Mouse (Mus musculus) heart, embryonic 16.5 days (tissue): ENCODE measurements around the gene 9930021J03Rik. TPM values are rescaled to one million over a fixed set of nuclear protein-coding genes. Genes with fewer than 3 reads are reported as not detected.

Source experiments
- ATAC-seq: fragments of 200-750 bp; cut with Nextera tagmentation; replicated peaks from 2 replicates; pipeline ENCODE4 v1.8.0; 2017; ENCODE audit warnings: moderate number of reproducible peaks; ENCODE audit not compliant: insufficient read depth, low FRiP score; ENCODE audit errors: extremely low read depth
- H3K27ac ChIP-seq: fragments of 300-500 bp; sonication (generic); 2 replicates; pipeline ENCODE4 v1.5.1; 2014; ENCODE audit warnings: mild to moderate bottlenecking, low read length, control low read depth, moderate library complexity
- H3K27me3 ChIP-seq: fragments of 300-500 bp; sonication (generic); 2 replicates; pipeline ENCODE4 v1.6.1; 2014; ENCODE audit warnings: low read length, mixed read lengths; ENCODE audit not compliant: control insufficient read depth, insufficient read depth
- H3K36me3 ChIP-seq: fragments of 300-500 bp; sonication (generic); 2 replicates; pipeline ENCODE4 v1.6.1; 2014; ENCODE audit not compliant: control insufficient read depth, insufficient read depth
- H3K4me1 ChIP-seq: fragments of 300-500 bp; sonication (generic); 2 replicates; pipeline ENCODE4 v1.6.1; 2014; ENCODE audit warnings: low read length, mixed read lengths; ENCODE audit not compliant: control insufficient read depth, insufficient read depth
- H3K4me2 ChIP-seq: fragments of 300-500 bp; sonication (generic); 2 replicates; pipeline ENCODE4 v1.6.1; 2014; ENCODE audit warnings: low read depth, mild to moderate bottlenecking, control low read depth, low read length
- H3K4me3 ChIP-seq: fragments of 300-500 bp; sonication (generic); 2 replicates; pipeline ENCODE4 v1.5.1; 2014; ENCODE audit warnings: mild to moderate bottlenecking, control low read depth, low read length
- H3K9ac ChIP-seq: fragments of 300-500 bp; sonication (generic); 2 replicates; pipeline ENCODE4 v1.6.1; 2014; ENCODE audit warnings: low read length, control low read depth
- H3K9me3 ChIP-seq: fragments of 300-500 bp; sonication (generic); replicated peaks from 2 replicates; pipeline ENCODE4 v1.6.1; 2016; ENCODE audit warnings: low read length; ENCODE audit not compliant: control insufficient read depth
- WGBS: fragments of 180-500 bp; shearing (Covaris S2); extraction: QIAGEN DNeasy Blood & Tissue Kit; methylation state at CpG from one replicate; pipeline ENCODE4 v1.1.7; 2014; 5-methylcytosine and 5-hydroxymethylcytosine counted together
- polyA plus RNA-seq: library from polyadenylated mRNA; unstranded; fragments of >200 nt; fragmentation: Nextera tagmentation; extraction: Ambion mirVana; gene quantifications from 2 replicates; pipeline ENCODE4 v1.2.1, GENCODE M21; 2015

The 9930021J03Rik gene
- polyA plus RNA-seq, 1 experiment from 2014 or later, result 2.8 TPM

DNA sequence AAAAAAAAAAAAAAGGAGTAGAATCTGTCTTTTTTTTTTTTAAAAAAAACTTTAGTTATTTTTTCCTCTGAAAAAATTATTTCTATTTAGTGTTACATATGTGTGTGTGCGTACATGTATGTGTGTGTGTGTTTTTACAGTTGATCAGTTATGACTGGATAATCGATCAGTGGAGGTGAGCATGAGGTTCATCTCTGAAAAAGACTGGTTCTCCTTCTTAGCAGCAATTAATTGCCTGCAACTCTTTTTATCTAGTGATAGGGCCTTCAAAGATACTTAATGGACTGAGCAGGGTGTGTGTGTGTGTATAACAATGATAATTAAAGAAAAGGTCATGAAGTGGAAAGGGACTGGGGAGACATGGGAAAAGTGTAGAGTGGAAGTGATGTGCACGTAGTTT is 54.8 kb downstream of the 9930021J03Rik start:
- no peaks in the 10 kb centered on the region for H3K9me3 ChIP-seq
- no peak overlapping the region for H3K4me2 ChIP-seq
- H3K36me3 ChIP-seq, result peaks cover 3% of the 10 kb centered on the region; the same call in 1 of the 2 replicates
- H3K4me1 ChIP-seq, result no peaks in the 10 kb centered on the region
- H3K27ac ChIP-seq, result no peak overlapping the region
- 94% methylated on average over 3 of the region's 3 CpGs for WGBS
- no peak for ATAC-seq
- H3K4me3 ChIP-seq, result no peak overlapping the region
- H3K9ac ChIP-seq, result no peak overlapping the region
- H3K27me3 ChIP-seq, result no peaks in the 10 kb centered on the region

DNA sequence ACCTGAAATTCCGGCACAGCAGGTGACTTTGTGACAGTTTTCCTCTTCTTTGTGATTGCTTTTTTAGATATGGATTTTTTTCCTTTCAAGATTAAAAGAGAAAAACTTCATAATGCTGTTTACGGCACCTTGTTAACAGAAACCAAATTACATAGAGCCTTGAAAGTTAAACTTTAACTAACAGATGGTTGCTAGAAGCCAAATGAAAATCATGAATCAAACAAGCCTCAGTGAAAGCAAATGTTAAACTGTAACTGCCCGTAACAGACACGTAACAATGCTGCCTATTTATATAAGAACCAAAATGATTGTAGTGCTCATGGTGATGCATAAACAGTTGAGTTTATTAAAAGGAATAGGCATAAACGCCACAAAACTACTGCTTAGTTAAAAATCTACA is 62.3 kb downstream of the 9930021J03Rik start:
- WGBS, result 89% methylated on average over 5 of the region's 5 CpGs
- ATAC-seq, result no peak
- Histone ChIP-seq H3K4me2 (no peak overlapping the region), H3K27me3 (no peaks in the 10 kb centered on the region), H3K9me3 (no peaks in the 10 kb centered on the region), H3K36me3 (peaks cover 3% of the 10 kb centered on the region; the same call in 1 of the 2 replicates), H3K4me1 (no peaks in the 10 kb centered on the region), H3K9ac (no peak overlapping the region), H3K4me3 (no peak overlapping the region), H3K27ac (no peak overlapping the region)

DNA sequence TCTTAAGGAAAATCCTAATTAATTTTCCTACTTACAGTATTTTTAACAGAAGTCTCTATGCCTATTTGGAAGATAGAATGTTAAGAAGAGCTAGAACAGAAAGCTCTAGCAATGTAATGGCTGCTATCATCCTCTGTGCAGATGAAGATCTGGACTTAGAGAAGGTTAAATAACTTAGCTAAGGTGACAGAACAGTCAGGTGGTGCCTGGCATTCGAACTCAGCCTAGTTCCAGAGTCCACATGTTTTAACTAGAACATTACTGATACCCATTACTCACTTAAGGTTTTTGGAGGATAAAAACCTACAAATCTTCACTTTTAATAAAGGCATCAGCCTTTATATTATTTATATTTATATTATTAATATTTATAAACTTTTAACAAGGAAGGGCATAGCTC is 65.1 kb downstream of the 9930021J03Rik start:
- 78% methylated on average over 1 of the region's 1 CpGs for WGBS
- H3K4me2 ChIP-seq, result no peak overlapping the region
- H3K27me3 ChIP-seq, result no peaks in the 10 kb centered on the region
- H3K4me3 ChIP-seq, result no peak overlapping the region
- H3K4me1 ChIP-seq, result no peaks in the 10 kb centered on the region
- no peak overlapping the region for H3K27ac ChIP-seq
- no peaks in the 10 kb centered on the region for H3K36me3 ChIP-seq
- H3K9ac ChIP-seq, result no peak overlapping the region
- no peak for ATAC-seq
- no peaks in the 10 kb centered on the region for H3K9me3 ChIP-seq

DNA sequence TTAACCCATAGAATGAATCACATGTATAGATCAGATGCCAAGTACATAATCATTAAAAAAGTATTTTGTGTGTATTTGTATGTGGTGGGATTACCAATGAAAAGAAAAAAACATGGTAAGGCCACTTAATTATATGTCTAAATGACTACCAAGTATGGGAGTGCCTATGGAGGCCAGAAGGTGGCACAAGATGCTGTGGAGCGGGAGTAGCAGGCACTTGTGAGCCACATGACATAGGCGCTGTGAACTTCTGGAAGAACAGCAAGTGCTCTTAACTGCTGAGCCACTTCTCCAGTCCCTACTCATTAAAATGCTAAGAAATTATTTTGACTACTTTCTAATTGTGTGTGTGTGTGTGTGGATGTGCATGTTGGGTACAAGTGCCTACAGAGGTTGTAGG is 66.2 kb downstream of the 9930021J03Rik start:
- H3K9me3 ChIP-seq, result no peaks in the 10 kb centered on the region
- H3K27me3 ChIP-seq, result no peaks in the 10 kb centered on the region
- no peak overlapping the region for H3K4me2 ChIP-seq
- no peak overlapping the region for H3K9ac ChIP-seq
- H3K27ac ChIP-seq, result no peak overlapping the region
- no peak overlapping the region for H3K4me3 ChIP-seq
- ATAC-seq, result no peak
- 83% methylated on average over 2 of the region's 2 CpGs for WGBS
- no peaks in the 10 kb centered on the region for H3K36me3 ChIP-seq
- peaks cover 2% of the 10 kb centered on the region; the same call in 1 of the 2 replicates for H3K4me1 ChIP-seq

DNA sequence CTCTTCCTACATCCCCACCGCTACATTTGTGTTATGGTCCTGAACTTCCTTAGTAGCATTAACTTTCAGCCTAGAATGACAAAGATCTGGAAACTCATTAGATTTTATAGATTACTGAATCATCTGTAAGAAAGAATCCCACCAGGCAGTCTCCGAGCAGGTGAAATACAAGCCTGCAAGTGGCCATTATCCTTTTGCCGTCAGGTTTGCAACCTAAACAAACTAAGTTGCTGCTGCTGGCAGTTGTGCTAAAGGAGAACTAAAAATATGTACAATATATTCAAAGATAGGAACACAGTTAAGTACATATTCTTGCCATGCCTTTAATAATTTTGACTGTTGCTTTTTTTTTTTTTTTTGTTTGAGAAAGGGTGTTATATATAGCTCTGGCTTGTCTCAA is 70.4 kb downstream of the 9930021J03Rik start:
- Histone ChIP-seq H3K4me2 (no peak overlapping the region), H3K27ac (no peak overlapping the region), H3K27me3 (no peaks in the 10 kb centered on the region), H3K9ac (no peak overlapping the region), H3K36me3 (no peaks in the 10 kb centered on the region), H3K4me1 (peaks cover 4% of the 10 kb centered on the region; the same call in 1 of the 2 replicates), H3K4me3 (no peak overlapping the region), H3K9me3 (no peaks in the 10 kb centered on the region)
- 76% methylated on average over 3 of the region's 3 CpGs for WGBS
- no peak for ATAC-seq

DNA sequence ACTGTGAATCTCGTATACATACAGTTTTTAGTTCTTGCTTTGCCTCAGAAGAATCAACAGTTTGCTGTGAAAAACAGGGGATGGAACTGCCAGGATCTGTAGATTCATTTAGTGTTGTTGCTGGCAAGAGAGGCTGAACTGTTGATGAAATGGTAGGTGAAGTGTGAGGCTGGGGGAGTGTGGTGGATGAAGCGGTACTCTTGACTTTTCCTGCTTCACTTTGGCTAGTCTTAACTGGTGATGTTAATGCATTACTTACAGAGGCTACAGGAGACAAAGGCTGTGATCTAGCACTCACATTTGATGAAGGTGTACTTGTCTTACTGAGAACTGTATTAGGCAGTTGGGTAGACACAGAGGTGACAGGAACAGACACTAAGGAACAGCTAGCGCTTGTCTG is 87.3 kb downstream of the 9930021J03Rik start:
- H3K4me3 ChIP-seq, result no peak overlapping the region
- ATAC-seq, result no peak
- H3K9me3 ChIP-seq, result no peaks in the 10 kb centered on the region
- WGBS, result 92% methylated on average over 3 of the region's 3 CpGs
- H3K9ac ChIP-seq, result no peak overlapping the region
- peaks cover 20% of the 10 kb centered on the region for H3K36me3 ChIP-seq
- no peak overlapping the region for H3K27ac ChIP-seq
- H3K4me1 ChIP-seq, result no peaks in the 10 kb centered on the region
- H3K4me2 ChIP-seq, result no peak overlapping the region
- no peaks in the 10 kb centered on the region for H3K27me3 ChIP-seq

DNA sequence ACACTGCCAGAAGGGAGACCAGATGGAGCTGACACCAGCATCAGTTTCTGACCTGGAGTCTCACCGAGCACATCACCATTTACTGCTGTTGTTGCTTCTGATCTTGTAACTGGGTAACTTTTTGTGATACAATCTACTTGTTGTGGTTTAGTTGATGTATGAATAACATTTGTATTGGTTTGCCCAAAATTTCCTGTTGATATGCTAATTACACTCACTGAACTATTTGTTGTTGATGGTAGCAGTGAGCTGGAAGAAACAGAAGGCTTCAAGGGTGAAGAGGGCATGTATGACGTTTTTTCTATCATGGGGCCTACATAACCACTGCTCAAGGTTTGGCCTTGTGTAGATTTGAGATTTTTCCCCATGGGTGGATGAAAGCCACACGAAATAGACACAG is 87.9 kb downstream of the 9930021J03Rik start:
- ATAC-seq, result no peak
- 90% methylated on average over 3 of the region's 3 CpGs for WGBS

DNA sequence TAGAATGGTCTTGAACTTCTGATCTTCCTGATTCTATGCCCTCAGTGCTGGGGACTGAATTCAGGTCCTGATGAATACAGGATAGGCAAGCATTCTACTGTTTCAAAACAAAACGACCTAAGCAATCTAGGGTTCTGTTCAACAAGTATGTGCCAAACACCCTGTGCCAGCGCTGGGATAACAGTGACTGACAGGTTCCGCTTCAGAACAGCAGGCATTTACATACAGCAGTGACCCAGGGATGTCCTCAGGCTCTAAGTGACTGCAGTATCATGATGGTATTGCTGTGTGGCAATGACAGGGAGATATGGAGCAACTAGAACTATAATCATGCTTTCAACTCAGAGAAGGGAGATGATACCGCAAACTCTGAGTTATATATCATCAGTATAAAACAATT is 92.3 kb downstream of the 9930021J03Rik start:
- Histone ChIP-seq H3K27me3 (no peaks in the 10 kb centered on the region), H3K9ac (no peak overlapping the region), H3K36me3 (peaks cover 18% of the 10 kb centered on the region), H3K4me1 (no peaks in the 10 kb centered on the region), H3K4me3 (no peak overlapping the region), H3K9me3 (no peaks in the 10 kb centered on the region), H3K27ac (no peak overlapping the region), H3K4me2 (no peak overlapping the region)
- ATAC-seq, result no peak
- 62% methylated on average over 4 of the region's 4 CpGs for WGBS

More for the DNA sequence above, 87.9 kb downstream of the 9930021J03Rik start:
- Histone ChIP-seq H3K27ac (no peak overlapping the region), H3K9ac (no peak overlapping the region), H3K27me3 (no peaks in the 10 kb centered on the region), H3K4me1 (no peaks in the 10 kb centered on the region), H3K9me3 (no peaks in the 10 kb centered on the region), H3K36me3 (peaks cover 20% of the 10 kb centered on the region), H3K4me3 (no peak overlapping the region), H3K4me2 (no peak overlapping the region)

DNA sequence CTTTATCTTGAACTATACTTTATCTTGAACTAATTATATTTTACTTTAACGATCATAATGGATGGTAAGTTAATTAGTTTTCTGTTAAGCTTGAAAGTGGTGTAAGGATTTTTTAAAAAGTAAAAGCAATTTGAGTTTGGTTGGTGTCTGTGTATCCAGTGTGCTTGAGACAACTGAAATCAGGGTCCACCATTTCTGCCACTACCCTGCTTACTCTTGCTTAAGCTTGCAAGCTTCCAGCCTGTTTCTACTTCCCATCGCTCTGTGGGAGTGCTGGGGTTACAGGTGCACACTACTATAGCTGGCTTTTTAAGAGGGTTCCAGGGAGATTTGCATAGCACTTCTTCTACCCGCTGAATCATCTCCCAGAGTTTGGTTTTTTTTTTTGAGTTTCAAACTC is 96.3 kb downstream of the 9930021J03Rik start:
- Histone ChIP-seq H3K9ac (no peak overlapping the region), H3K27ac (no peak overlapping the region), H3K4me1 (no peaks in the 10 kb centered on the region), H3K9me3 (no peaks in the 10 kb centered on the region), H3K36me3 (no peaks in the 10 kb centered on the region), H3K4me3 (no peak overlapping the region), H3K27me3 (no peaks in the 10 kb centered on the region), H3K4me2 (no peak overlapping the region)
- no peak for ATAC-seq
- 77% methylated on average over 3 of the region's 3 CpGs for WGBS
